Mouse (Mus musculus) ovary, adult 18-20 months (tissue): Measurements from ENCODE around the gene Cdca5.
"Not testable (repeated sequence)": the region's sequence is repeated elsewhere in the genome, so short reads cannot be mapped to it uniquely, and the experiment has no call there.

Source experiments
- DNase-seq: peaks from one replicate; pipeline ENCODE4 v3.0.0; 2022; ENCODE audit warnings: low spot score, mixed read lengths

Gene Cdca5

GRCm38 (mm10) chr19:6084478-6085248, at the start of gene Cdca5, which contains the start of gene Zfpl1:
Gene Cdca5, plus strand, starts transcription at chr19:6084983.
Gene Zfpl1, minus strand, starts transcription at chr19:6084956.
- peak; percentile 93 for DNase-seq

DNA sequence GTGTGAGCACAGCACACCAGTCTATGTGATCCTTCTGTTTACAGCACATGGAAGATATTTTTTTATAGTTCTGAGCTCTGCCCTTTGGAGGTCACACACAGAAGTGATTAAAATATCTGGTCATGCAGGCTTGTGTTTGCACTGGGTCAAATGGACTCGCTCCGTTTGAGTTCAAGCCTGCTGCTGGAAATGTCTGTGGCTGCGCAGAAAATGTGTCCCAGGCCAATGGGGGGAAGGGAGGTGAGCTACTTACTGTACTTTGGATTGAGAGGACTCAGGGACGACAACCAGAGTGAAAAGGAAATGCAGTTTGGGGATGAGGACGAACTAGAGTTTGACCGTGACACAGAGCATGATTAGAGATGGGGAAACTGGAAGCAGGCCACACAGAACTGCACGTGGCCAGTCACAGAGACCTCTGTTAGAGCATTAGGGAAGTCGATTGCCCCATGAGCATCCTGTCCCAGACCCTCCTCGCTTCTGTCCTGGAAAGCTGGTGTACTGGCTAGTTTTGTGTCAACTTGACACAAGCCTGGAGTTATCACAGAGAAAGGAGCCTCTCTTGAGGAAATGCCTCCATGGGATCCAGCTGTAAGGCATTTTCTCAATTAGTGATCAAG, 48.7 kb upstream of the Cdca5 start:
- DNase-seq, result no peak

GRCm38 (mm10) chr19:6037695-6038094, 47.1 kb upstream of the Cdca5 start:
- no peak for DNase-seq

- DNase-seq, result no peak
Observed at GRCm38 (mm10) chr19:6038326-6038725, 46.5 kb upstream of the Cdca5 start.

GRCm38 (mm10) chr19:6040002-6040401, 44.8 kb upstream of the Cdca5 start:
- no peak for DNase-seq

- DNase-seq, result no peak
Observed at GRCm38 (mm10) chr19:6042293-6042692, 42.5 kb upstream of the Cdca5 start.

DNA sequence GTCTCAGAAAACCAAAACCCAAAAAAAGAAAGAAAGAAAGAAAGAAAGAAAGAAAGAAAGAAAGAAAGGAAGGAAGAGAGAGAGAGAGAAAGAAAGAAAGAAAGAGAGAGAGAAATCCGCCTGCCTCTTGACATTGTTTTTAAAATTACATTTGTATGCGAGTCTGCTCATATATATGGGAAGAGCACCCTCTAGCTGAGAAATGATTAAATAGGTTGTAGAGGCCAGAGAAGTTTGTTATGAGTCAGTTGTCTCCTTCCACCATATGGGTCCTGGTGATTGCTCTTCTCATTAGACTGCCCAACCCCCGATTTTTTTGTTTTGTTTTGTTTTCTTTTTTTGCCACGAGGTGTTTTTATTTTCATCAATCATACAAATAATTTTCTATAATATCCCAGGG, 40.7 kb upstream of the Cdca5 start:
- DNase-seq, result not testable (repeated sequence)

DNA sequence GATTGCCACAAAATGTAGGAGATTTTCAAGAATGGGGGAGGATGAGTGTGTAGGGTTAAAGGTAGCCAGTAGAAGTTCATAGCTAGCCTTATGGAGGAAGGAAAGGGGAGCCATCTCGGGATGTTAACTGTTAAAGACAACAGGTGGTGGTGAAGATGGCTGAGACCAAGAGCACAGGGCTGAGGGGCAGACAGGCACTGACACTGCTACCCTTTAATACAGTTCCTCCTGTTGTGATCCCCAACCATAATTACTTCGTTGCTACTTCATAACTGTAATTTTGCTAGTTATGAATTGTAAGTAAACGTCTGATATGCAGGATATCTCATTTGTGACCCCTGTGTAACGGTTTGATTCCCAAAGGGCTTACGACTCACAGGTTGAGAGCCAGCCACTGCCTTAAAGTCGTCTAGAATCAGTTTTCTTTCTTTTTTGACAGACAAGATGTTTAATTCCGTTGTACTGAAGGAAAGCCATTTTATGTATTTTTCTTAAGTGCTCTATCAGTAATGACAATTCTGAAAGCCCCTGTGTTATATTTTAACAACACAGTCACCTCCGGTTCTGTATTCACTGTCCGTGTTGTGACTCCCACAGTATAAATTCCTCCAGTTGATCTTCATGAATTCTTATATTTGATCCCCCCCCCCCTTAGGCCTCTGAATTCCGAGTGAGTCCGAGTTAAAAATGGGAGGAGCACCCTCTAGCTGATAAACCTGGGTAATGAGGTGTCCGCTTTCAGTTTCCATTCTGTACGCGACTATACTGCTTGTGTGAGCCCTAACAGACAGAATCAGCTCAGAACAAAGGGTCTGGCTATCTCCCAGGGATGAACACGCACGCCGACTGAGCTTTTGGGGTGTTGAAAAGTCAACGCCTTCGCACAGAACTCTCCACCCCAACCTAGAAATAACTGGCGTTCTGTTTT, 39.2 kb upstream of the Cdca5 start:
- DNase-seq, result no peak

- peak; percentile 88 for DNase-seq
Observed at GRCm38 (mm10) chr19:6046294-6047153, 38.3 kb upstream of the Cdca5 start, which contains the start of gene Syvn1. Gene Syvn1, plus strand, starts transcription at chr19:6046576.

DNA sequence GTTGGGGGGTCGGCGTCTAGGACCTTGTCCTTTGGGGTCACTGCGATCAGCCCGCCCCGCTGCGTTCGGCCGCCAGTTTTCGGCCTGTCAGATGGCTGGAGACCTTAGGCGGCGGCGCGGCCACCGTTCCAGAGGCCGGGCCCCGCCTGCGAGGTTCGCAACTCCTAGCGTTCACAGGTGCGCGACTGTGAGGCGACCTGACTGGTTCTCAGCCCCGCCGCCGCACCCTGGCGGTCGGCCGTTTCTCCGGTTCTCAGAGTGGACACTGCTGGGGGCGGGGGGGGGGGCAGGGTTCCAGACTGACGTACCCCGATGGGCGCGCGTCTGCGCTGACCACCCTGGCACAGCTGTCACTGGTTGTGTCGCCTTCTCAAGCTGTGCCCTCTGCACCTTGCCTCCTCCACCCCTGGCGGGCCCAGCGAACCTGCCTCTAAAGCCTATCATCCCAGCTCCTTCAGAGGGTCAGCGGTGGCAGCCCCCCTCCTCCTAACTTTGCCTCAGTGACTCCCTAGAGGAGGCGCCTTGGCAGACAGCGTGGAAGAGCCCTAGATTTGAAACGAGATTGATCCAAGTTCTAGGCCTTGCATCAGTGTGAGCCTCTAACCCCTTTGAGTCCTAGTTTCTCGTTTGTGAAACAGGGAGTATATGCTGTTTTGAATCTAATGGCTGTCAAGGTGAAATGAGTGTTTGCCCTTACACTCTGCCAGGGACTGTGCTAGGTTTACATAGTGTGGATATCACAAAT, 37.5 kb upstream of the Cdca5 start:
- DNase-seq, result no peak

DNA sequence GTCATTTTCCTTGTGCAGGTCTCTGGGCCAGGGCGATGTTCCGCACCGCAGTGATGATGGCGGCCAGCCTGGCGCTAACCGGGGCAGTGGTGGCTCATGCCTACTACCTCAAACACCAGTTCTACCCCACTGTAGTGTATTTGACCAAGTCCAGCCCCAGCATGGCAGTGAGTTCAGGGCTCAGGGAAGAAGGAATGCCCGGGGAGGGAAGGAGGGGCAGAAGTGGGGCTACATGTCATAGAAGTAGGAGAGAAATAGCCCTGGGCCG, 37.0 kb upstream of the Cdca5 start:
- DNase-seq, result no peak

GRCm38 (mm10) chr19:6048681-6049410, 35.9 kb upstream of the Cdca5 start:
- DNase-seq, result no peak

DNA sequence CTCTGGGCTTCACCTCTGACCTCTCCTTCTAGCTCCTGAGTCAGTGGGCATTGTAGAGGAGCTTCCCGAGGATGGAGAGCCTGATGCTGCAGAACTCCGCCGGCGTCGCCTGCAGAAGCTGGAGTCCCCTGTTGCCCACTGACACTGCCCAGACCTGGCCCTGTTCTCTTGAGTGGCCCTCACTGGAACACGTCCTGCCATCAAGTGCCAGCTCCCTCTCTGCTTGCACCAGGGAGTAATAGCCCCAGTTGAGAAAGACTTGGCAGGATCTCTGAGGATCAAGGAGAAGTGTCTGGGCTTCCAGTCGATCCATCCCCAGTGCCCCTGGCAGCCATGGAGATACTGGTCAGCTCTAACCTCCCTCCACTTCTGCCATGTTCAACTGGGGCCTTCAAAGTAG, 32.3 kb upstream of the Cdca5 start:
- DNase-seq, result no peak

GRCm38 (mm10) chr19:6054296-6054695, 30.5 kb upstream of the Cdca5 start:
- no peak for DNase-seq

- no peak for DNase-seq
Observed at GRCm38 (mm10) chr19:6056696-6057095, 28.1 kb upstream of the Cdca5 start.

- peak; percentile 98 for DNase-seq
Observed at GRCm38 (mm10) chr19:6057313-6058096, 27.3 kb upstream of the Cdca5 start, which contains the start of the genes Mrpl49 and Fau. Gene Mrpl49, minus strand, starts transcription at chr19:6057785. Gene Fau, plus strand, starts transcription at chr19:6057844.

DNA sequence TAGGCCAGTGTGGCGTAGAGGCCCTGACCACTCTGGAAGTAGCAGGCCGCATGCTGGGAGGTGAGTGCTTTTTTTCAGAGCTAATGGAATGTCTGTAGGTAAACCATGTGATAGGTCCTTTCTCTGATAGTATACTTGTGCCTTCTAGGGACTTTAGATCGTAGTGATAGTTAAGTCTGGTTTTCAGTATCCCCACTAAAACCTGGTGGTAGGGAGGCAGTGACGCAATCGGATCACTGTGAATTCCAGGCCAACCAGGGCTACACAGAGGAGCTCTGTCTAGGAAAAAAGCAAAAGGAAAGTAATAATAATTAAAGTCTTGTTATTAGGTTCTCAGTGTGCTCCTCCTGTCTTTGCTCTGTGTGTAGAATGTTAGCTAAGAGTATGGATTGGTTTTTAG, 26.3 kb upstream of the Cdca5 start:
- DNase-seq, result no peak

- DNase-seq, result no peak
Observed at GRCm38 (mm10) chr19:6058966-6059365, 25.8 kb upstream of the Cdca5 start.

DNA sequence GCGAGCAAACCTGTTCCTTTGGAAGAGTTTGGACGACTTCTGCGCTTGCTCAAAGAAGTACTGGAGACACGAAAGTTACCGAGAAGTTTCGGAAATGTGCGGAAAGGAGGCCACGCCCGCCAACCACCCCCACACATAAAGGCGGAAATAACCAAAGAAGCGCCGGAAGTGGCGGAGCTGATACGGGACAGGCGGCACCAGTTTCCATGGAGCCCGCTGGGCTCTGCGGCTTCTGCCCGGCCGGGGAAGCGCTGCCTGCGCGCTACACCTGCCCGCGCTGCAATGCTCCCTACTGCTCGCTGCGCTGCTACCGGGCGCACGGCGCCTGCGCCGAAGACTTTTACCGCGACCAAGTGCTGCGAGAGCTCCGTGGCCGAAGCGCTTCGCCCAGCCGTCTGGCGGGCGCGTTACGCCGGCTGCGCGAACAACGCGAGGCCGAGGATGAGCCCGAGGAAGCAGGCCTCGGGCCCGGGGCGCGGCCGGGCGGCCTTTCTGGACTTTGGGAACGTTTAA, 23.7 kb upstream of the Cdca5 start, which contains the start of gene Znhit2:
Znhit2 (plus strand) TSS at position 172 of the 513 bp plus-strand sequence.
- DNase-seq, result peak; percentile 91
